21 mouse cellular contexts compared by ENCODE assay signal in the genomic region with DNA sequence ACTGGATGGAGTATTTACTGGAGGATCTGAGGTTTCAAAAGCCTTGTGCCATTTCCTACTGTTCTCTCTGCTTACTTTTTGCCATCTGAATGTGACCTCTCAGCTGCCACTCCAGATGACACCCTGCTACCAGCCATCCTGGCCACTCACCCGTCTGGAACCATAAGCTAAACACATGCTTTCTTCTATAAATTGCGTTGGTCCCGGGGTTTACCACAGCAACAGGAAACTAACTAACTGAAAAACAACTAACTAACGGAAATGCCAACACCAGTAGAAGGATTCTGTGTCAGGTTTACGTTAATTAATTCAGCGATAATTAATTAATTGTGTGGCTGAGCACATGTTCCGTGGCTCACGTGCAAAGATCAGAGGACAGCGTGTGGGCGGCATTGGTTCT.
"Had no signal": no experiment of that assay in that cellular context is flagged by ENCODE, and none has a peak within 500 bp of the region (broad histone marks: within the 10 kb centered on the region; RNA-seq: fewer than 3 reads in every experiment).

No protein-coding gene starts in this region.

- H3K4me2 ChIP-seq: kidney, embryonic 15.5 days; limb, embryonic 12.5 days; limb, embryonic 15.5 days; liver, embryonic 11.5 days; lung, embryonic 14.5 days; midbrain, embryonic 12.5 days; neural tube, embryonic 12.5 days; neural tube, embryonic 15.5 days; stomach, embryonic 15.5 days had no signal

- H3K9ac ChIP-seq: kidney, embryonic 15.5 days; limb, embryonic 12.5 days; limb, embryonic 15.5 days; liver, embryonic 14.5 days; liver, postnatal 0 days; lung, embryonic 14.5 days; midbrain, embryonic 12.5 days; neural tube, embryonic 12.5 days; neural tube, embryonic 15.5 days; stomach, embryonic 15.5 days had no signal

- H3K36me3 ChIP-seq: kidney, embryonic 15.5 days; limb, embryonic 12.5 days; limb, embryonic 15.5 days; midbrain, embryonic 12.5 days; neural tube, embryonic 12.5 days; neural tube, embryonic 15.5 days; stomach, embryonic 15.5 days had no signal

- H3K9me3 ChIP-seq: kidney, embryonic 15.5 days; limb, embryonic 12.5 days; limb, embryonic 15.5 days; midbrain, embryonic 12.5 days; neural tube, embryonic 12.5 days; neural tube, embryonic 15.5 days; stomach, embryonic 15.5 days had no signal

- H3K4me3 ChIP-seq: kidney, embryonic 15.5 days; limb, embryonic 12.5 days; limb, embryonic 15.5 days; midbrain, embryonic 12.5 days; neural tube, embryonic 12.5 days; neural tube, embryonic 15.5 days; stomach, embryonic 15.5 days had no signal

- H3K4me1 ChIP-seq: neural tube, embryonic 12.5 days; neural tube, embryonic 15.5 days; stomach, embryonic 15.5 days had no signal

- DNase-seq: kidney, adult 11 months; kidney, adult 8-10 months; kidney, postnatal 14 days; kidney, postnatal 4 days; left cerebral cortex, postnatal 4 days; liver, postnatal 0 days; lung, embryonic 14.5 days; right cerebral cortex, adult 18-20 months; right cerebral cortex, postnatal 25 days; spleen, adult 18-20 months had no signal

- H3K27ac ChIP-seq: kidney, embryonic 15.5 days; limb, embryonic 12.5 days; limb, embryonic 15.5 days; liver, embryonic 14.5 days; macrophage; midbrain, embryonic 12.5 days; neural tube, embryonic 12.5 days; neural tube, embryonic 15.5 days; stomach, embryonic 15.5 days had no signal

- ATAC-seq: liver, postnatal 0 days; lung, postnatal 0 days had no signal

- H3K27me3 ChIP-seq: kidney, embryonic 15.5 days; limb, embryonic 12.5 days; limb, embryonic 15.5 days; midbrain, embryonic 12.5 days; neural tube, embryonic 12.5 days; neural tube, embryonic 15.5 days; stomach, embryonic 15.5 days had no signal
